Mouse (Mus musculus) liver, postnatal 0 days (tissue): ENCODE measurements around the gene Tmem59l. TPM values are rescaled to one million over a fixed set of nuclear protein-coding genes. Genes with fewer than 3 reads are reported as not detected.
A peak's percentile ranks its signal among the peaks of the same experiment; 100 is the strongest.

Experiments
- ATAC-seq: fragments of 200-750 bp; cut with Nextera tagmentation; 2 replicates; pipeline ENCODE4 v1.8.0; 2017; ENCODE audit warnings: mild to moderate bottlenecking, moderate library complexity
- DNase-seq: peaks from one replicate; pipeline ENCODE4 v3.0.0-alpha.2; 2016
- H3K27ac ChIP-seq: fragments of 300-500 bp; sonication (generic); 2 replicates; pipeline ENCODE4 v1.5.1; 2014; ENCODE audit warnings: antibody characterized with exemption, moderate library complexity, mild to moderate bottlenecking, low read depth
- H3K27me3 ChIP-seq: fragments of 300-500 bp; sonication (generic); 2 replicates; pipeline ENCODE4 v1.6.1; 2014; ENCODE audit warnings: low read length, control low read depth, mixed read lengths; ENCODE audit not compliant: insufficient read depth
- H3K36me3 ChIP-seq: fragments of 300-500 bp; sonication (generic); replicated peaks from 2 replicates; pipeline ENCODE4 v1.6.1; 2014; ENCODE audit warnings: mild to moderate bottlenecking, control low read depth, low read length, moderate library complexity, mixed read lengths; ENCODE audit not compliant: insufficient read depth
- H3K4me1 ChIP-seq: fragments of 300-500 bp; sonication (generic); 2 replicates; pipeline ENCODE4 v1.6.1; 2014; ENCODE audit warnings: antibody characterized with exemption, mild to moderate bottlenecking, control low read depth; ENCODE audit not compliant: insufficient read depth
- H3K4me2 ChIP-seq: fragments of 300-500 bp; sonication (generic); 2 replicates; pipeline ENCODE4 v1.6.1; 2014; ENCODE audit warnings: low read depth, mild to moderate bottlenecking, low read length, moderate library complexity, mixed read lengths
- H3K4me3 ChIP-seq: fragments of 300-500 bp; sonication (generic); 2 replicates; pipeline ENCODE4 v1.5.1; 2014; ENCODE audit warnings: low read depth, low read length
- H3K9ac ChIP-seq: fragments of 300-500 bp; sonication (generic); replicated peaks from 2 replicates; pipeline ENCODE4 v1.6.1; 2014; ENCODE audit warnings: mild to moderate bottlenecking, moderate library complexity
- H3K9me3 ChIP-seq: fragments of 300-500 bp; sonication (generic); 2 replicates; pipeline ENCODE4 v1.6.1; 2016; ENCODE audit warnings: mild to moderate bottlenecking, control low read depth, low read length, mixed read lengths
- CTCF ChIP-seq: sonication (generic); IDR thresholded peaks from 2 replicates; pipeline ENCODE4 v1.5.1; 2016; ENCODE audit warnings: antibody characterized with exemption, low read depth
- EP300 ChIP-seq: IDR thresholded peaks from 2 replicates; pipeline ENCODE4 v1.6.1; 2016; ENCODE audit warnings: antibody characterized with exemption, low read depth, mild to moderate bottlenecking
- WGBS: fragments of 180-500 bp; shearing (Covaris S2); extraction: QIAGEN DNeasy Blood & Tissue Kit; methylation state at CpG from one replicate; pipeline ENCODE4 v1.1.7; 2014; ENCODE audit not compliant: insufficient replicate concordance; 5-methylcytosine and 5-hydroxymethylcytosine counted together
- polyA plus RNA-seq: library from polyadenylated mRNA; unstranded; fragments of >200 nt; fragmentation: Nextera tagmentation; extraction: Ambion mirVana; gene quantifications from 2 replicates; pipeline ENCODE4 v1.2.1, GENCODE M21; 2015

Gene Tmem59l
- polyA plus RNA-seq, 1 experiment from 2014 or later, result not detected

DNA sequence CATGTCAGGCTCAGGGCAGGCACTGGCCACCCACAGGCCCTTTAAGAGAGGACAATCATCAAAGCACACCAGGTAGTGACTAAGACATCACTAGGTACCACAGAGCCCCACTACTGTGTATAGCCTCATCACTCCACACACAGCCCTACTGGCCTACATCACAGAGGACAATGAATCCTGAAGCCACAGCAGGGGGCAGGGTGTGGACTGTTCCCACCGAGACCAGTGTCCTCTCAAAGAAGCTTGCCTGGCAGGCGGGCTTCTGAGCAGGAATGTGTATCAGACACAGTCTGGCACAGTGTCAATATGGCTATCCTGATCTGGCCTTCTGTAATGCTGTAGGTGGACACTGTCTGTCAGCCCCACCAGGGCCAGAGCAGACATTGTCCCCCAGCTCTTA is 17.2 kb downstream of the Tmem59l start:
- TF ChIP-seq CTCF, result no peak
- no peak for TF ChIP-seq EP300
- WGBS, result 49% methylated on average over 2 of the region's 2 CpGs
- Histone ChIP-seq H3K36me3 (no peaks in the 10 kb centered on the region), H3K4me2 (no peak overlapping the region), H3K4me3 (no peak overlapping the region), H3K9me3 (no peaks in the 10 kb centered on the region), H3K27me3 (no peaks in the 10 kb centered on the region), H3K9ac (no peak overlapping the region), H3K4me1 (peaks cover 29% of the 10 kb centered on the region), H3K27ac (no peak overlapping the region)
- ATAC-seq (peak; percentile 17), DNase-seq (no peak)

DNA sequence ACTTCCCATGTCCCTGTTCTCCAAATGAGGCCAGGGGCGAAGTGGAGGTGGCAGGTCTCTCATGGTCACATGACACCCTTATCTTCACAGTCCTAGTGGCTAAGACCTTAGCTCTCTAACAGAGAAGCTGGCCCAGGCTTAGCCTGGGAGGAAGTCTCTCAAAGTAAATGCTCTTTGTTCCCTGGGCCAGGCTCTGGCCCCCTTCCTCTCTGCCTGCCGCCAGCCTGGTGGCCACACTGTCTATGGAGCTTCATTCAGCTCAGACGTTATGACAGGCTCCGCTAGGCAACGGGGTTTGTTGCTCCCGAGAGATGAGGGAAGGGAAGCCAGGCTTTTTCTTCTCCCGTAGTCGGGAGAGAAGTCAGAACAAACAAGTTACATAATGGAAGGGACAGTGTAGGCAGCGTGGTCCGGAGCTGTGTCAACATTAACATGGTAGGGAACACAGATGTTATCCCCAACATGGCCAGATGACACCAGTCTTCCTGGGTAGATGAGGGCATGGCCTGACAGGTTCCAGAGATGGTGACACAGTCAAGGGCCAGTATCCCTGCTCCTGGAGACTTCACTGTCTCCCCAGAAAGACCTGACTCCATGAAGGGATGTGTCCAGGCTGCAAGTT is 17.8 kb downstream of the Tmem59l start:
- no peak for DNase-seq
- peaks cover 29% of the 10 kb centered on the region for H3K4me1 ChIP-seq
- no peak overlapping the region; the same call in 1 of the 2 replicates for H3K9ac ChIP-seq
- H3K4me3 ChIP-seq, result no peak overlapping the region
- peak overlapping the region; percentile 2; the same call in 1 of the 2 replicates for H3K27ac ChIP-seq
- 24% methylated on average over 10 of the region's 10 CpGs for WGBS
- ATAC-seq, result peak; percentile 81
- no peak for TF ChIP-seq EP300
- TF ChIP-seq CTCF, result no peak
- H3K9me3 ChIP-seq, result no peaks in the 10 kb centered on the region
- H3K36me3 ChIP-seq, result no peaks in the 10 kb centered on the region
- H3K4me2 ChIP-seq, result no peak overlapping the region
- H3K27me3 ChIP-seq, result no peaks in the 10 kb centered on the region

DNA sequence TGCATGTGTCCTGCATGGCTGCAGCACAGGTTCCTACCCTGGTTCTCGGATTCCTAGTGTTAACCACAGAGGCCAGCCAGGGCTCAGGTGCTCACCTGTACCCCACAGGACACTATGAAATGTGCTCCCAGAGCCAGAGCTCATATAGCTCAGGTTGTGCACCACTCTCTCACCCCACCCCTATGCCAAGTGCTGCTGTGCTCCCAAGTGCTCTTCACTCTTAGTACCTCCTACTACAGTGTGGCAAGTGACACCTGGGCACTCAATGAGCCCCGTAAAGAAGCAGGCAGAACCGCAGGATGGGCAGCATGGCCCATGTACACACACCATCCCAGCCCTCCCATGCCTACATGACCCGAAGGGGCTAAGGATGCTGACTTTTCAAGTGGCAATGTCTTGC is 18.4 kb downstream of the Tmem59l start:
- H3K9ac ChIP-seq, result no peak overlapping the region; the same call in 1 of the 2 replicates
- no peak overlapping the region for H3K4me2 ChIP-seq
- no peak overlapping the region for H3K4me3 ChIP-seq
- no peak for TF ChIP-seq CTCF
- TF ChIP-seq EP300, result no peak
- ATAC-seq, result no peak
- DNase-seq, result no peak
- H3K9me3 ChIP-seq, result no peaks in the 10 kb centered on the region
- WGBS, result 82% methylated on average over 4 of the region's 4 CpGs
- no peaks in the 10 kb centered on the region for H3K27me3 ChIP-seq
- peak overlapping the region; percentile 2; the same call in 1 of the 2 replicates for H3K27ac ChIP-seq
- H3K36me3 ChIP-seq, result no peaks in the 10 kb centered on the region
- peaks cover 29% of the 10 kb centered on the region for H3K4me1 ChIP-seq

DNA sequence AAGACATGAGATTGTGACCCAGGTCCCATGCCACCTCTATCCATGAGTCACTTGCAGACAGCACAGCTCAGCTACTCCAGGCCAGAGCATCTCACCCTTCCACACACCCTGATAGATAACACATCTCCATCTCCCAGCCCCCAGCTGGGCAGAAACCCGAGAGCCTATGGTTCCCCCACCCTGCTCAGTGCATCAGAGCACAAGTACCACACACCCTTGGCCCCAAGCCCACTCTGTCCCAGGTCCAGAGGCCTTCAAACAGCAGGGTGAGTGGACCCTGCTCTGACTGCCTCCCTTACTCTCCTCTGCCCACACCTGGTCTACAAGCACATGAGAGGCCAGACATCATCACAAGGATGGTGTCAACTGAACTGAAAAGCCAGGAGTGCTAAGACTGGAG is 19.3 kb downstream of the Tmem59l start:
- 35% methylated on average over 1 of the region's 1 CpGs for WGBS
- Histone ChIP-seq H3K4me2 (no peak overlapping the region), H3K27me3 (no peaks in the 10 kb centered on the region), H3K27ac (peak overlapping the region; percentile 56), H3K36me3 (no peaks in the 10 kb centered on the region), H3K9me3 (no peaks in the 10 kb centered on the region), H3K9ac (no peak overlapping the region), H3K4me3 (no peak overlapping the region), H3K4me1 (peaks cover 29% of the 10 kb centered on the region)
- ATAC-seq (peak; percentile 11; the same call in 1 of the 2 replicates), DNase-seq (no peak)
- TF ChIP-seq CTCF (no peak), EP300 (no peak)

DNA sequence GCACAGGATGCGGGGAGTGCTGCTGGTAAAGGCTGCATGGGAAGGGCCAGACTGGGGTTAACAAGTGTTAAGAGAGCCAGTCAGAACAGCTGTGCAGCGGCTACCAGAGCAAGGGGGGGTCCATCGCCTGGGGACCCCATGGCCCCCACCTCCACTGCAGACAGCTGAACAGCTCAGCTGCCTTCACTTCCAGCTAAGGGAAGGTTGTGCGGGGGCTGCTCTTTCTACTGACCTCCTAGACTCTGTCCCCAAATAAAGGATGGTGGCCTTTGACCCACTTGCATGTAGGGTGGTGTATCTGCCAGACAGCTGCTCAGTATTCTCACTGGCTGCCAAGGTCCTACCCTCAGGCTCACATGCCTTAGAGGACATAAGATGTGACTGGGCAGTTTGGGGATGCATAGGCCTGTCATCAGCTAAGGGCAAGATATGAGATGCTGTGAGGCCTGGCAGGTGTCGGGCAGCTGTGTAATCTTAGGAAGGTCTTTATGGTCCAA is 19.9 kb downstream of the Tmem59l start:
- Histone ChIP-seq H3K27ac (peak overlapping the region; percentile 56), H3K9ac (no peak overlapping the region), H3K36me3 (no peaks in the 10 kb centered on the region), H3K4me3 (no peak overlapping the region), H3K4me2 (no peak overlapping the region; the same call in 1 of the 2 replicates), H3K27me3 (no peaks in the 10 kb centered on the region), H3K9me3 (no peaks in the 10 kb centered on the region), H3K4me1 (peaks cover 29% of the 10 kb centered on the region)
- DNase-seq, result no peak
- 73% methylated on average over 5 of the region's 5 CpGs for WGBS
- peak; percentile 59 for ATAC-seq
- TF ChIP-seq CTCF, result no peak
- no peak for TF ChIP-seq EP300

DNA sequence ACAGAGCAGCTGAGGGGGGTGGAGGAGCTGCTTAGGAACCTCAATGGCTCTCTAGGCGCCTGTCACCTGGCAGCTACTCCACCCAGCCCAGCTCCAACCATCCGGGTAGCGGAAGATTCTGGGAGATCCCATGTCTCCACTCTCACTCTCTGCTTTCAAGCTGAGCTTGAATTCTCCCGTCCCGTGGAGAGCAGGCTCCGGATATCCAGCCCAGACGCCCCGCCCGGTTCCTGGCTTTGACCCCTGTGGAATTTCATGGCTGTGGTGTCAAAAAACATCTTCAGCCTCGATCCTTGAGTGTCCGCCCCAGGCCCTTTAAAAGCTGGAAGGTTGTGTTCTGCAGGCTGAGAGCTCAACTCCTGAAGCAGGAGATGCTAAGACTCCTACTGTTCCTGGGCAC is 20.4 kb downstream of the Tmem59l start:
- Histone ChIP-seq H3K9ac (no peak overlapping the region), H3K36me3 (no peaks in the 10 kb centered on the region), H3K4me3 (no peak overlapping the region), H3K27ac (no peak overlapping the region), H3K4me1 (peaks cover 29% of the 10 kb centered on the region), H3K9me3 (no peaks in the 10 kb centered on the region), H3K27me3 (no peaks in the 10 kb centered on the region), H3K4me2 (no peak overlapping the region; the same call in 1 of the 2 replicates)
- TF ChIP-seq CTCF (no peak), EP300 (no peak)
- DNase-seq (no peak), ATAC-seq (no peak)
- WGBS, result 77% methylated on average over 11 of the region's 11 CpGs
